Mouse (Mus musculus): ENCODE data around the gene Ugt1a7c. TPM values are rescaled to one million over a fixed set of nuclear protein-coding genes. Genes with fewer than 3 reads are reported as not detected.
"Not testable (repeated sequence)": the region's sequence is repeated elsewhere in the genome, so short reads cannot be mapped to it uniquely, and the experiment has no call there.

Gene Ugt1a7c
- polyA plus RNA-seq, 1 experiment from 2014 or later: 2.8 TPM

GRCm38 (mm10) chr1:88143966-88144675 lies 49.3 kb downstream of the Ugt1a7c start:
- not testable (repeated sequence) for H3K27ac ChIP-seq (ENCODE audit: low read depth, low read length); H3K4me1 ChIP-seq (replicated peaks; ENCODE audit: control insufficient read depth, insufficient read depth, low read length); H3K9ac ChIP-seq (ENCODE audit: low read depth, low read length); H3K4me3 ChIP-seq (ENCODE audit: low read depth, low read length); H3K9me3 ChIP-seq (ENCODE audit: control insufficient read depth, low read length); H3K27me3 ChIP-seq (replicated peaks; ENCODE audit: control insufficient read depth, insufficient read depth, low read length); H3K36me3 ChIP-seq (ENCODE audit: control insufficient read depth, insufficient read depth, low read length); ATAC-seq (replicated peaks; ENCODE audit: low FRiP score); DNase-seq (ENCODE audit: low spot score); H3K4me2 ChIP-seq
- 3% methylated on average over 4 of the region's 5 CpGs for WGBS

GRCm38 (mm10) chr1:88145278-88145677 lies 50.4 kb downstream of the Ugt1a7c start:
- H3K27ac ChIP-seq (ENCODE audit: low read depth, low read length); H3K27me3 ChIP-seq (replicated peaks; ENCODE audit: control insufficient read depth, insufficient read depth, low read length); DNase-seq (ENCODE audit: low spot score); H3K4me2 ChIP-seq; H3K9ac ChIP-seq (ENCODE audit: low read depth, low read length); H3K9me3 ChIP-seq (ENCODE audit: control insufficient read depth, low read length); ATAC-seq (replicated peaks; ENCODE audit: low FRiP score); H3K36me3 ChIP-seq (ENCODE audit: control insufficient read depth, insufficient read depth, low read length); H3K4me1 ChIP-seq (replicated peaks; ENCODE audit: control insufficient read depth, insufficient read depth, low read length); H3K4me3 ChIP-seq (ENCODE audit: low read depth, low read length): not testable (repeated sequence)
- WGBS: 58% methylated on average over 2 of the region's 2 CpGs

- not testable (repeated sequence) for H3K9me3 ChIP-seq (ENCODE audit: control insufficient read depth, low read length); H3K4me3 ChIP-seq (ENCODE audit: low read depth, low read length); H3K27me3 ChIP-seq (replicated peaks; ENCODE audit: control insufficient read depth, insufficient read depth, low read length); H3K27ac ChIP-seq (ENCODE audit: low read depth, low read length); DNase-seq (ENCODE audit: low spot score); H3K9ac ChIP-seq (ENCODE audit: low read depth, low read length); ATAC-seq (replicated peaks; ENCODE audit: low FRiP score); H3K4me1 ChIP-seq (replicated peaks; ENCODE audit: control insufficient read depth, insufficient read depth, low read length); H3K36me3 ChIP-seq (ENCODE audit: control insufficient read depth, insufficient read depth, low read length); H3K4me2 ChIP-seq
- 60% methylated on average over 2 of the region's 2 CpGs for WGBS
Observed at GRCm38 (mm10) chr1:88150133-88150532, 55.3 kb downstream of the Ugt1a7c start.

- Histone ChIP-seq H3K36me3 (ENCODE audit: control insufficient read depth, insufficient read depth, low read length) (no peaks in the 10 kb centered on the region), H3K9ac (ENCODE audit: low read depth, low read length) (no peak overlapping the region), H3K4me2 (no peak overlapping the region), H3K9me3 (ENCODE audit: control insufficient read depth, low read length) (no peaks in the 10 kb centered on the region), H3K4me1 (replicated peaks; ENCODE audit: control insufficient read depth, insufficient read depth, low read length) (no peaks in the 10 kb centered on the region), H3K4me3 (ENCODE audit: low read depth, low read length) (no peak overlapping the region), H3K27me3 (replicated peaks; ENCODE audit: control insufficient read depth, insufficient read depth, low read length) (no peaks in the 10 kb centered on the region), H3K27ac (ENCODE audit: low read depth, low read length) (no peak overlapping the region)
- ATAC-seq (replicated peaks; ENCODE audit: low FRiP score): no peak
- no peak for DNase-seq (ENCODE audit: low spot score)
- 65% methylated on average over 2 of the region's 2 CpGs for WGBS
Observed at GRCm38 (mm10) chr1:88158430-88158829, 63.6 kb downstream of the Ugt1a7c start.

- no peak within 1 kb of the TSS for H3K4me3 ChIP-seq (ENCODE audit: low read depth, low read length)
- no peak for ATAC-seq (replicated peaks; ENCODE audit: low FRiP score)
- no peaks in the 10 kb centered on the region for H3K9me3 ChIP-seq (ENCODE audit: control insufficient read depth, low read length)
- DNase-seq (ENCODE audit: low spot score): no peak
- no peak within 1 kb of the TSS for H3K4me2 ChIP-seq
- H3K9ac ChIP-seq (ENCODE audit: low read depth, low read length): no peak within 1 kb of the TSS
- no peaks in the 10 kb centered on the region for H3K36me3 ChIP-seq (ENCODE audit: control insufficient read depth, insufficient read depth, low read length)
- no peak within 1 kb of the TSS for H3K27ac ChIP-seq (ENCODE audit: low read depth, low read length)
- no peaks in the 10 kb centered on the region for H3K27me3 ChIP-seq (replicated peaks; ENCODE audit: control insufficient read depth, insufficient read depth, low read length)
- no peaks in the 10 kb centered on the region for H3K4me1 ChIP-seq (replicated peaks; ENCODE audit: control insufficient read depth, insufficient read depth, low read length)
- WGBS: 70% methylated on average over 5 of the region's 5 CpGs
Observed at GRCm38 (mm10) chr1:88165711-88166110, 70.8 kb downstream of the Ugt1a7c start, which contains the start of gene Ugt1a5. TSS of gene Ugt1a5 (plus strand) at chr1:88166012.

GRCm38 (mm10) chr1:88172190-88172589 lies 77.3 kb downstream of the Ugt1a7c start:
- H3K9me3 ChIP-seq (ENCODE audit: control insufficient read depth, low read length): not testable (repeated sequence)

GRCm38 (mm10) chr1:88179657-88180056 lies 84.8 kb downstream of the Ugt1a7c start:
- ATAC-seq (replicated peaks; ENCODE audit: low FRiP score) (no peak), DNase-seq (ENCODE audit: low spot score) (no peak)
- no peaks in the 10 kb centered on the region for H3K36me3 ChIP-seq (ENCODE audit: control insufficient read depth, insufficient read depth, low read length)
- H3K4me2 ChIP-seq: no peak overlapping the region
- no peak overlapping the region for H3K9ac ChIP-seq (ENCODE audit: low read depth, low read length)
- no peak overlapping the region for H3K4me3 ChIP-seq (ENCODE audit: low read depth, low read length)
- H3K27me3 ChIP-seq (replicated peaks; ENCODE audit: control insufficient read depth, insufficient read depth, low read length): no peaks in the 10 kb centered on the region
- 76% methylated on average over 1 of the region's 1 CpGs for WGBS
- H3K4me1 ChIP-seq (replicated peaks; ENCODE audit: control insufficient read depth, insufficient read depth, low read length): no peaks in the 10 kb centered on the region
- H3K9me3 ChIP-seq (ENCODE audit: control insufficient read depth, low read length): no peaks in the 10 kb centered on the region; the same call in 1 of the 2 replicates
- no peak overlapping the region for H3K27ac ChIP-seq (ENCODE audit: low read depth, low read length)

More at GRCm38 (mm10) chr1:88172190-88172589, 77.3 kb downstream of the Ugt1a7c start:
- not testable (repeated sequence) for H3K4me3 ChIP-seq (ENCODE audit: low read depth, low read length); ATAC-seq (replicated peaks; ENCODE audit: low FRiP score); H3K36me3 ChIP-seq (ENCODE audit: control insufficient read depth, insufficient read depth, low read length); H3K4me2 ChIP-seq; DNase-seq (ENCODE audit: low spot score); H3K9ac ChIP-seq (ENCODE audit: low read depth, low read length); H3K27me3 ChIP-seq (replicated peaks; ENCODE audit: control insufficient read depth, insufficient read depth, low read length); H3K4me1 ChIP-seq (replicated peaks; ENCODE audit: control insufficient read depth, insufficient read depth, low read length); H3K27ac ChIP-seq (ENCODE audit: low read depth, low read length)
- WGBS: 81% methylated on average over 5 of the region's 7 CpGs

GRCm38 (mm10) chr1:88186325-88186935 lies 91.6 kb downstream of the Ugt1a7c start:
- Histone ChIP-seq H3K9ac (ENCODE audit: low read depth, low read length) (no peak overlapping the region), H3K9me3 (ENCODE audit: control insufficient read depth, low read length) (no peaks in the 10 kb centered on the region), H3K4me3 (ENCODE audit: low read depth, low read length) (no peak overlapping the region), H3K27ac (ENCODE audit: low read depth, low read length) (no peak overlapping the region), H3K27me3 (replicated peaks; ENCODE audit: control insufficient read depth, insufficient read depth, low read length) (no peaks in the 10 kb centered on the region), H3K4me1 (replicated peaks; ENCODE audit: control insufficient read depth, insufficient read depth, low read length) (no peaks in the 10 kb centered on the region), H3K36me3 (ENCODE audit: control insufficient read depth, insufficient read depth, low read length) (no peaks in the 10 kb centered on the region), H3K4me2 (no peak overlapping the region)
- WGBS: 79% methylated on average over 5 of the region's 5 CpGs
- DNase-seq (ENCODE audit: low spot score): no peak
- no peak for ATAC-seq (replicated peaks; ENCODE audit: low FRiP score)

- no peak for ATAC-seq (replicated peaks; ENCODE audit: low FRiP score)
- no peak overlapping the region for H3K4me3 ChIP-seq (ENCODE audit: low read depth, low read length)
- H3K27me3 ChIP-seq (replicated peaks; ENCODE audit: control insufficient read depth, insufficient read depth, low read length): no peaks in the 10 kb centered on the region
- no peaks in the 10 kb centered on the region for H3K4me1 ChIP-seq (replicated peaks; ENCODE audit: control insufficient read depth, insufficient read depth, low read length)
- DNase-seq (ENCODE audit: low spot score): no peak
- WGBS: 61% methylated on average over 3 of the region's 3 CpGs
- H3K9me3 ChIP-seq (ENCODE audit: control insufficient read depth, low read length): no peaks in the 10 kb centered on the region
- H3K36me3 ChIP-seq (ENCODE audit: control insufficient read depth, insufficient read depth, low read length): no peaks in the 10 kb centered on the region
- H3K9ac ChIP-seq (ENCODE audit: low read depth, low read length): no peak overlapping the region
- H3K4me2 ChIP-seq: no peak overlapping the region
- H3K27ac ChIP-seq (ENCODE audit: low read depth, low read length): no peak overlapping the region
Observed at GRCm38 (mm10) chr1:88192136-88192535, 97.3 kb downstream of the Ugt1a7c start.
